Mouse (Mus musculus): ENCODE results near the gene Nampt.

GRCm38 (mm10) chr12:32877500-32877899, 58.2 kb downstream of the Nampt start:
- no peak for TF ChIP-seq CTCF (conservative IDR thresholded peaks at IDR 0.05; ENCODE audit: low read length)
- TF ChIP-seq NANOG (IDR thresholded peaks at IDR 0.05; ENCODE audit: borderline replicate concordance, low read length), result no peak
